Mouse (Mus musculus): ENCODE measurements around the gene Sox4.

DNA sequence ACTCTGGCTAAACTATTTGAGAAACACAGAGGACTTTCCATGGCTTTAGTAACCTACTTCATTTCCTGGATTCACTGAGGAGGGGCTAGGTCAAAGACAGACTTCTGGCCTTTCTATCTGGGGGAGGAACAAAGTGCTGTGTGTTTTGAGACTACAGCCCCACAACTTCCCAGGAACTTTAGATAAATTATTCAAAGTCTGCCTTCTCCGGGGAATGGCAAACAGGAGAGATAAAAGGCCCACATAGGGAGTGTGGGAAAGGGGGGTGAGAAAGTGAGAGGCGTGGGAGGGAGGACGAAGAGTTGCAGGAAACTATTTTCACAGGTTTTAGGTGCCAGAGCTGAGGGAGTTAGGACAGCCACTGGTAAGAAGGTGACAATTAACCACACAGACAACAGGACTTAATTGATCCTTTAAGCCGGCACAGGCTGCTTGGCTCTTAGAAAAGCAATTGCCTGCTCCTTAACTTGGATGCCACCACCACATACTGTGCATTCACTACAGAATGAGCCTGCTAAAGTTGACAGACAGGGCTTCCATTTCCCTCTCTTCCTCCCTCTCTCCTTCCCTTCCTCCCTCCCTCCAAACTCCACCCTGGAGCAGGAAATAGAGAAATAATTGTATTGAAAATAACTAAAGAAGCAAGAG lies 11.4 kb downstream of the Sox4 start:
- TF ChIP-seq CTCF (IDR thresholded peaks at IDR 0.05; ENCODE audit: control insufficient read depth, insufficient read depth, insufficient read length) (no peak), MYOD1 (IDR thresholded peaks at IDR 0.05; ENCODE audit: control insufficient read depth, insufficient read length, low read depth) (no peak), MAX (IDR thresholded peaks at IDR 0.05) (no peak)

All from C2C12 (cell line).